Mouse (Mus musculus) neural tube, embryonic 15.5 days (tissue): ENCODE results near the gene Rassf1. TPM values are rescaled to one million over a fixed set of nuclear protein-coding genes. Genes with fewer than 3 reads are reported as not detected.
A peak's percentile ranks its signal among the peaks of the same experiment; 100 is the strongest.

Experiments
- ATAC-seq: fragments of 200-750 bp; cut with Nextera tagmentation; 2 replicates; pipeline ENCODE4 v1.8.0; 2017; ENCODE audit warnings: mild to moderate bottlenecking, moderate TSS enrichment, moderate library complexity; ENCODE audit not compliant: low FRiP score
- H3K27ac ChIP-seq: fragments of 300-500 bp; sonication (generic); replicated peaks from 2 replicates; pipeline ENCODE4 v1.5.1; 2015; ENCODE audit warnings: mild to moderate bottlenecking, inconsistent platforms
- H3K27me3 ChIP-seq: fragments of 300-500 bp; sonication (generic); replicated peaks from 2 replicates; pipeline ENCODE4 v1.6.1; 2015; ENCODE audit warnings: inconsistent platforms
- H3K36me3 ChIP-seq: fragments of 300-500 bp; sonication (generic); 2 replicates; pipeline ENCODE4 v1.6.1; 2015; ENCODE audit warnings: inconsistent platforms
- H3K4me1 ChIP-seq: fragments of 300-500 bp; sonication (generic); 2 replicates; pipeline ENCODE4 v1.6.1; 2015; ENCODE audit warnings: inconsistent platforms
- H3K4me2 ChIP-seq: fragments of 300-500 bp; sonication (generic); 2 replicates; pipeline ENCODE4 v1.6.1; 2015; ENCODE audit warnings: inconsistent platforms, mild to moderate bottlenecking, moderate library complexity
- H3K4me3 ChIP-seq: fragments of 300-500 bp; sonication (generic); replicated peaks from 2 replicates; pipeline ENCODE4 v1.5.1; 2015; ENCODE audit warnings: mild to moderate bottlenecking, inconsistent platforms
- H3K9ac ChIP-seq: fragments of 300-500 bp; sonication (generic); replicated peaks from 2 replicates; pipeline ENCODE4 v1.6.1; 2015; ENCODE audit warnings: mild to moderate bottlenecking, inconsistent platforms
- H3K9me3 ChIP-seq: fragments of 300-500 bp; sonication (generic); replicated peaks from 2 replicates; pipeline ENCODE4 v1.6.1; 2016; ENCODE audit warnings: inconsistent platforms
- whole genome bisulfite sequencing: fragments of 180-500 bp; shearing (Covaris S2); methylation state at CpG from one replicate; pipeline ENCODE4 v1.1.7; 2015; ENCODE audit warnings: mixed read lengths; 5-methylcytosine and 5-hydroxymethylcytosine counted together
- polyA plus RNA-seq: library from polyadenylated mRNA; unstranded; fragments of >200 nt; fragmentation: Nextera tagmentation; extraction: Ambion mirVana; gene quantifications from 2 replicates; pipeline ENCODE4 v1.2.1, GENCODE M21; 2015

Gene Rassf1
- 41.2 and 46.1 TPM in 2 replicates for polyA plus RNA-seq

DNA sequence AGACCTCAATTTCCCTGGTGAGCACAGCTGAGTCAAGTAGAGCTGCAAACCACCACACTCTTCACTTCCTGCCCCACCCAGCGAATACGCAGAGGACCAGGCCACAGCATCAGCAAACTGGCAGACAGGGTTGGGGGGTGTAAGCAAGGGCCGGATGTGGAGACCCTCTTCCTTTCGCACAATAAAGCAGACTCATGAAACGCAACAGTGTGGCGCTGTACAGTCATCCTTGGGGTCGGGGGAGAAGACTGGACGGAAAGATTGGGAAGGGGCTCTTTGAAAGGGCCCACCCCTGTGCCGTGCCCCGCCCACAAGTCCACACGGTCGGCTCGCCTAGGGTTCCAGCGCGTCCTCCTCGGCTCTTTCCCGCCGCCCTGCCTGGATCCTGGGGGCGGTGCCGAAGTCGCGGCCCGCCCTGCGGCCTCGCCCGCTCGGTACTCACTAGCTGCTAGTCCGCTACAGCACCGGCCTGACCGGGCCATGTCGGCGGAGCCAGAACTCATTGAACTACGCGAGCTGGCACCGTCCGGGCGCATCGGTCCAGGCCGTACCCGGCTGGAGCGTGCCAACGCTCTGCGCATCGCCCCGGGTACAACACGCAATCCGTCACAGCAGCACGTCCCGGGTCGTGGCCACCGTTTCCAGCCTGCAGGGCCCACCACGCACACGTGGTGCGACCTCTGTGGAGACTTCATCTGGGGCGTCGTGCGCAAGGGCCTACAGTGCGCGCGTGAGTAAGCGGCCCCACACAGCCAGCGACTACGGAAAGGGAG, at the start of gene Rassf1:
TSS of gene Rassf1 (plus strand) at position 439 of the 773 bp plus-strand sequence.
- H3K4me3 ChIP-seq = peak within 1 kb of the TSS; percentile 36
- WGBS = 2% methylated on average over 63 of the region's 63 CpGs
- H3K4me1 ChIP-seq = peaks cover 61% of the 10 kb centered on the region
- H3K9ac ChIP-seq = peak within 1 kb of the TSS; percentile 45
- H3K36me3 ChIP-seq = no peaks in the 10 kb centered on the region
- peak within 1 kb of the TSS; percentile 89 for H3K4me2 ChIP-seq
- no peak for ATAC-seq
- no peaks in the 10 kb centered on the region for H3K9me3 ChIP-seq
- H3K27me3 ChIP-seq = peaks cover 50% of the 10 kb centered on the region
- 0 out of 2 replicates have a peak within 1 kb of the TSS, but pooled peaks have one; percentile 38 for H3K27ac ChIP-seq

DNA sequence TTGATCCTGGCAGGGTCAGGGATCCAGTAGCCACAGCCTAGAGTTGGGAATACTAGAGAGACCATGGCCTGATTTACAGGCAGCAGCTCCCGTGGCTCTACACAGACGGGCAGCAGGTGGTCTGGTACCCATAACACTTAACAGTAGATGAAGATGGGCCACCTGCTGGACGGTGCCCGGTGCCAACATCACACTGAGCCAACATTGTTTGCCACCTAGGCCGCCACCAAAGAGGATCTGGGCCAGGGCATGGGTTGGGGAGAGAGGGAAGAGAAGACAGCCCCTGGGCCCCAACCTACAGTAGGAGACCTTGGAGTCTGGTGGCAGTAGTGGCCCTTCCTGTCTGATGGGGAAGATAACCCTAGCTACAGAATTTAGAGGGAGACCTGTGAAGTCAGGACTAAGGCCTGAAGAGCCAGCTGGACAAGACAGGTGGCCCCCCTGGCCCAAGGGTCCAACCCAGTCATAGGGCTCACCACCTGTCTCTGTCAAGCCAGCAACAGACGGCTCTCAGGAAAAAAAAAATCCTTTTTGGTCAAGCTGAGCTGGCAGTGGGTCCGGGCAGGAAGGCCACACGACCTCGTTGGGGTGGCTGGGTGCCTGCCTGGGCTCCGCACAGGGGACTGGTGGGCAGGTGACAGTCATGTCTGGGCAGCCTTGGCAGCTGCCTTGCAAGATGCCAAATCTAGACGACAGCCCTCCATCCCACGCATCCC, 49.1 kb upstream of the Rassf1 start:
- no peak overlapping the region for H3K9ac ChIP-seq
- no peak overlapping the region for H3K27ac ChIP-seq
- no peak for ATAC-seq
- no peak overlapping the region for H3K4me2 ChIP-seq
- 69% methylated on average over 12 of the region's 12 CpGs for WGBS
- H3K4me3 ChIP-seq = no peak overlapping the region
- H3K27me3 ChIP-seq = no peaks in the 10 kb centered on the region
- peaks cover 11% of the 10 kb centered on the region; the same call in 1 of the 2 replicates for H3K36me3 ChIP-seq
- H3K4me1 ChIP-seq = peaks cover 43% of the 10 kb centered on the region
- H3K9me3 ChIP-seq = no peaks in the 10 kb centered on the region

DNA sequence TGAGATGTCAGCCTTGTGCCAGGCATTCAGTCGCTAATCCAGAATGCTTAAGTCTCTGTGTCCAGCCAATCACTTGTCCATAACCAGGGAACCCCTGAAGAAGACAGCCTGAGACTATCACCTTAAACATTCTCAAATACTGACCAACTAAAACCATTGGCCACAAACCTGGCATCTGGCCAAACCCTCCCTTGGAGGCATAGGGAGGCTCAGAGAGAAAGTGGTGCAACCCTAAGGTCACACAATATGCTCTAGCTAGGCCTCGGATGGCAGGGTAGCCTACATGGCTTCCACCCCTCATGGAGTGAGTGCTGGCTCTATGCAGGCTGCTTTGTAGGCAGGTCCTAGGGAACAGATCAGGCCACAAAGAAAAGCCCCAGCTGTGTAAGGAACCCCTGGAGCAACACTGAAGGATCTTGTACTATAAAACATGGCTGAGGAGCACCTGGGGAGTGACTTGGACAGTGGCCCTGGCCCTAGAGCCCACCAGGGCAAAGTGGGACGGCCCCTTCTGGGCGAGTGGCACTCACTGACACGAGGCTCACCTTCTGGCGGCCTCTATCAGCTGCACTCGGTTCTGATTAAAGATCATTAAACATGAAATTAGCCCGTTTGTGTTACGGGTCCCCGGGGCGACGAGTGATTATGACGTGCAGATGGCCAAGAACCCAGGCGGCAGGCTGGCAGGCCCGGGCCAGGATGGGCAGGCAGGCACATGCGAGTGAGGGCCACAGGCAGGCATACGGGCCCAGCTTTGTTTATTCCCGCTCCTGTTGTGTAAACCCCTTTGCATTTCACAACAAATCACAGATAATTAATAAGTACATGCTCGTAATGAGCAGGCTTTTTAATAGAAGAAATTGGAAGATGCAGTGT, 46.5 kb upstream of the Rassf1 start:
- H3K4me1 ChIP-seq = peaks cover 69% of the 10 kb centered on the region
- H3K9me3 ChIP-seq = no peaks in the 10 kb centered on the region
- H3K27me3 ChIP-seq = no peaks in the 10 kb centered on the region
- no peak overlapping the region for H3K4me3 ChIP-seq
- H3K27ac ChIP-seq = peak overlapping the region; percentile 81
- 38% methylated on average over 19 of the region's 19 CpGs for WGBS
- no peaks in the 10 kb centered on the region for H3K36me3 ChIP-seq
- peak; percentile 1; the same call in 1 of the 2 replicates for ATAC-seq
- no peak overlapping the region; the same call in 1 of the 2 replicates for H3K9ac ChIP-seq
- H3K4me2 ChIP-seq = no peak overlapping the region

DNA sequence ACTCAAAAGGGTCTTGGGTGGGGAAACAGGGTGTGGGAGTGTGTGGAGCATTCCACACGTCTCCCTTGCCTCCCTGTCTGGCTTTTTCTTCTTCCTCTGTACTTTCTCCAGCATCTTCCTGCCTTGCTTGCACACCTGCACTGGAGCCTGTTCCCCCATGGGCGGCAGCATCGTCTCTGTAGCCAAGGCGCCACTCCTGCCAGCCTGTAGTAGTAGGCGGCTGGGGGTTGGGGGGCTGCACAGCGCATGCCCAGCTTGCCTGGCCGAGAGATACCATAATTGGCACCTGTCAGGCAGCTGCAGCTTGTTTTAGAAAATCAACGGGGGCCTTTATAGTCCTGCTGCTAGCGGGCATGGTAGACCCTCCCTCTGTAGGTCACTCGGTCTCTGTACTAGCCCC, 43.1 kb upstream of the Rassf1 start:
- Histone ChIP-seq H3K4me3 (no peak overlapping the region), H3K9me3 (no peaks in the 10 kb centered on the region), H3K9ac (0 out of 2 replicates have a peak overlapping the region, but pooled peaks have one; percentile 3), H3K27ac (peak overlapping the region; percentile 51), H3K4me2 (0 out of 2 replicates have a peak overlapping the region, but pooled peaks have one; percentile 20), H3K4me1 (peaks cover 92% of the 10 kb centered on the region), H3K36me3 (no peaks in the 10 kb centered on the region), H3K27me3 (no peaks in the 10 kb centered on the region)
- ATAC-seq = peak; percentile 19
- WGBS = 33% methylated on average over 10 of the region's 10 CpGs

DNA sequence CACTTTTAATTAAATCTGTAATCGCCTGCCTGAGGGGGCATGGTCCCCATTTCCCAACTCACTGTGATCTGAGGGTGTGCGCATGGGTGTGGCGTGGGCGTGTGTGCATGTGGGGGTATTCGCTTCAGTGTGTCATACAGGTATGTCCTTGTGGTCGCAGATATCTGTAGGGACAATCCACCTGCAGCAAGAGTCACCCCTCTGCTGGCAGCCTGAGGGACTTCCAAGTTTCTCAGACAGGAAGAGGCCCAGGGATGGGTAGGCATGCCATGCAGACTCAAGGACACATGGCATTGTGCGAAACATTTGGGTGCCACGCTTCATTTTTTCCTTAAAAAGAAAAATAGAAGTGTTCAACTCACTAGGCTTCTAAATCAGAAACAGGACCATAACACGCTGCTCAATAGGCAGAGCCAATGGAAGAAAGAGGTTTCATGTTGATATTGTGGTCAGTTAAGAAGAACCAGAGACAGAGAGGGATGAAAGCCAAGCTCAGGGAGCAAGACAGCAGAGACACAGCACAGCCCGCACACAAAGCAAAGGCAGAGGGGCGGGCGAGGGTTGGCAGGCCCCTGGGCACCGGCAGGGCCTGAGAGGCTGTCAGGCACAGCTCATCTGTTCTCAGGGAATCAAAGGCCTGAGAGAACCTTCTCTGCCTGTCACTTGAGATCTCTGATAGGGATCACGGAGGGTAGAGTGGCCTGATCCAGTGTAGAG, 40.8 kb upstream of the Rassf1 start:
- ATAC-seq = no peak
- peak overlapping the region; percentile 61 for H3K27ac ChIP-seq
- H3K9ac ChIP-seq = no peak overlapping the region
- WGBS = 71% methylated on average over 14 of the region's 14 CpGs
- no peaks in the 10 kb centered on the region for H3K36me3 ChIP-seq
- no peak overlapping the region for H3K4me3 ChIP-seq
- H3K9me3 ChIP-seq = no peaks in the 10 kb centered on the region
- no peak overlapping the region for H3K4me2 ChIP-seq
- peaks cover 78% of the 10 kb centered on the region for H3K4me1 ChIP-seq
- no peaks in the 10 kb centered on the region for H3K27me3 ChIP-seq

DNA sequence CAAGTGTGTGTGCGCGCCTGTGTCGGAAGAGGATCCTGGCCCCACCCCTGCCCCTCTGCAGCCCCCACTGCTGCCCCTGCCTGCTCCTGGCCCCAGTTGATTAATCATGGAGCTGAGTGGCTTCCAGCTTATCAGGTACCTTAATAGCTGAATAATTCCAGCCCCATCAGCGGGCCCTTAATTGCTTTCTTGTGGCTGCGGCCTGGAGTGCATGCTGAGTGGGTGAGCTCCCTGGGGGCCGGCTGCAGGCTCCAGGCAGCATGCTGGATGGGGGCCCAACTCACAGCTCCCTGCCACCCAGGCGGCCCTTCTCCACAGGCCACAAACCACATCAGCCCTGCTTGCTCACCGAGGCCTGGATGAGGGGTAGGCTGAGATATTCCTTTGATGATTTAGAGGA, 39.9 kb upstream of the Rassf1 start:
- Histone ChIP-seq H3K27ac (peak overlapping the region; percentile 61), H3K4me3 (no peak overlapping the region), H3K9ac (no peak overlapping the region), H3K36me3 (no peaks in the 10 kb centered on the region), H3K4me2 (no peak overlapping the region), H3K4me1 (peaks cover 69% of the 10 kb centered on the region), H3K27me3 (no peaks in the 10 kb centered on the region), H3K9me3 (no peaks in the 10 kb centered on the region)
- 39% methylated on average over 8 of the region's 8 CpGs for WGBS
- no peak for ATAC-seq

DNA sequence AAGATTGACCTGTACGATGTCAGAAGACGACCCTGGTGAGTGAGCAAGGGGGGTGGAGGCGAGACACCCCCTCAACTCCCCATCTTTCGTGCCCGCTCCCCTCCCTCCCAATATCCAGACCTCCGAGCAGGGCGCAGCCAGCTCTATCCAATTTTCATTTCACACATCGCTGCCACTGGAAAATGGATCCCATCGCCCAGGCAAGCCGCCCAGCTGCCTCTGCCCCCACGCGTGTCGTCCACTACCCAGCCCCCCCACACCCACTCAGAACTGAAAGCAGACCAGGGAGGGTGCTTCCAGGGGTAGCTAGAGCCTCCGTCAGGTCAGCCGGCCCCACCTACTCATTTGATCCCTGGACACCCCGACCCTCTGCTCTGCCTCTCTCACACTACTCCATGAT, 39.0 kb upstream of the Rassf1 start:
- 48% methylated on average over 16 of the region's 16 CpGs for WGBS
- no peak for ATAC-seq
- Histone ChIP-seq H3K4me2 (no peak overlapping the region), H3K27me3 (no peaks in the 10 kb centered on the region), H3K36me3 (no peaks in the 10 kb centered on the region; the same call in 1 of the 2 replicates), H3K4me3 (no peak overlapping the region), H3K9ac (no peak overlapping the region), H3K27ac (peak overlapping the region; percentile 61), H3K9me3 (no peaks in the 10 kb centered on the region), H3K4me1 (peaks cover 60% of the 10 kb centered on the region)

DNA sequence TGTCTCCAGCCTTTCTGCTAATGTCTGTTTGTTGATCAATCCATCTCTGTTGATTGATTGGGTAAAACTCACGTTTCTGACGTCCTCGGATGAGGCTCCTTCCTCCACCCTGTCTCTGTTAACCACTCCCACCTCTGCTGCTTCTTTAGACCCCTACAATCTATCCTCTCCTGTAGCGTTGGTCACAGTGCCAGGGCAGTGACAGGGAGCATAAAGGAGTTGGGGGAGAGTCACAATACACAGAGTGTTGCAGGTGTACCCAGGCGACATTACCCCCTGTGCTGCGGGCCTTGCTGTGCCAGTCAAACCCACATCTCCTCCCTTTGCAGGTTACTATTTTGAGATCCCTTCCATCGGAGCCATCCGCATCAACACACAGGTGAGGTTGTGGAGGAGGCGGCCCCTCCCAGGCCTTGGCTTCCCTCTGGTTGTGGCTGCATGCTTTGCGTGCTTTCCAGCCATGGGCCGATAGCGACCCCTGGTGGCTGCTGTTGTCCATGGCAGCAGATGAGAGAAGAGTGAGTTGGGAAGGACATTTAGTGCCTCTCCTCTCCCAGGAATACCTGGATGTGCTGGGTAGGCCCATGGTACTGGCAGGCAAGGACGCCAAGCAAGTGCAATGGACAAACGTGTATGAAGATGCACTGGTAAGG, 36.9 kb upstream of the Rassf1 start:
- Histone ChIP-seq H3K9me3 (no peaks in the 10 kb centered on the region), H3K36me3 (peaks cover 3% of the 10 kb centered on the region), H3K27me3 (no peaks in the 10 kb centered on the region), H3K4me1 (peaks cover 39% of the 10 kb centered on the region), H3K4me3 (no peak overlapping the region), H3K4me2 (no peak overlapping the region), H3K27ac (peak overlapping the region; percentile 19), H3K9ac (no peak overlapping the region)
- ATAC-seq = peak; percentile 60; the same call in 1 of the 2 replicates
- WGBS = 20% methylated on average over 14 of the region's 14 CpGs

DNA sequence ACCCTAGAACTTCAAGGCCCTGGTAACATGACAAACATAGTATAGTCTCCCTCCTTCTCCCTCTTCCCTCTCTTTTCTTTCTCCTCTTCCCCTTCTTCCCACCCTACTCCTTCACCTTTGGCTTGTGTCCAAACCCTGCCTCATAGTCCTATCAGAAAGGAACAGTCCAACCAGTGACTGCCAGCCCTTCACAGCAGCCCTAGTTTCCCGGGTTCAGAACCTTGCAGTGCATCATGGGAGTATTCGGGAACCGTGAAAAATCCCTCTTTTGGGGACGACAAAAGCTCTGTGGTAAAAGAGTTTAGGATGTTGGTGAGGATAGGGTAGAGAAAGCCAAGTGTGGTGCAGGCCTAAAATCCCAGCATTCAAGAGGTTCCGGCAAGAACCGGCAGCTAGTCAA, 31.0 kb upstream of the Rassf1 start:
- H3K27ac ChIP-seq = peak overlapping the region; percentile 14; the same call in 1 of the 2 replicates
- no peak for ATAC-seq

DNA sequence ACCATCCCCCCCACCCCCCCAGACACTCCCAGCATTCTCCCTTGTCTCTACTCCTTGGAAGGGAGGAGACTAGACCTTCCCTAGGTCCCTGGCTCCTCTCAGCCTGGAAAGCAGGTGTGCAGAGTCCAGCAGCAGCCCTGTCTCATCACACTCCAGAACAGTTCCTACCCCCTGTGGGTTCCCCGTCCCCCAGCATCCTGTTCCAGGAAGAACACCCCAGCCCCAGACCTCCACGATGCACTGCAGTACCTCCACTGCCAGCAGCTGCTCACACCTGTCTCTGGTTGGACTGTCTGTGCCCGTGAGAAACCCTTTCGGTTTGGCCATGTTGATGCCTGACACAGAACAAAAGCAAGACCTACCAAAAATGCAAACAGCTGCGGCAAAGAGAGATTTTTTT, 30.2 kb upstream of the Rassf1 start:
- Histone ChIP-seq H3K9ac (no peak overlapping the region), H3K36me3 (peaks cover 7% of the 10 kb centered on the region), H3K4me1 (peaks cover 10% of the 10 kb centered on the region), H3K9me3 (no peaks in the 10 kb centered on the region), H3K4me3 (no peak overlapping the region), H3K27ac (no peak overlapping the region), H3K4me2 (no peak overlapping the region), H3K27me3 (peaks cover 22% of the 10 kb centered on the region)
- ATAC-seq = no peak
- WGBS = 58% methylated on average over 5 of the region's 5 CpGs

More for the DNA sequence above, 31.0 kb upstream of the Rassf1 start:
- Histone ChIP-seq H3K4me3 (no peak overlapping the region), H3K27me3 (peaks cover 13% of the 10 kb centered on the region), H3K4me2 (no peak overlapping the region), H3K9me3 (no peaks in the 10 kb centered on the region), H3K36me3 (peaks cover 7% of the 10 kb centered on the region), H3K9ac (no peak overlapping the region), H3K4me1 (peaks cover 8% of the 10 kb centered on the region)
- WGBS = 32% methylated on average over 6 of the region's 6 CpGs
